Mouse (Mus musculus) right cerebral cortex, postnatal 36 days (tissue): Measurements from ENCODE around the gene Cfap43.

Experiments
- DNase-seq, 2 experiments: peaks; one replicate each; pipeline ENCODE4 v3.0.0; 2022; ENCODE audit warnings: low spot score in 2 of 2, mixed read lengths in 1 of 2

Gene Cfap43

GRCm38 (mm10) chr19:47713457-47713856 is 205.6 kb downstream of the Cfap43 start:
- DNase-seq, result no peak

DNA sequence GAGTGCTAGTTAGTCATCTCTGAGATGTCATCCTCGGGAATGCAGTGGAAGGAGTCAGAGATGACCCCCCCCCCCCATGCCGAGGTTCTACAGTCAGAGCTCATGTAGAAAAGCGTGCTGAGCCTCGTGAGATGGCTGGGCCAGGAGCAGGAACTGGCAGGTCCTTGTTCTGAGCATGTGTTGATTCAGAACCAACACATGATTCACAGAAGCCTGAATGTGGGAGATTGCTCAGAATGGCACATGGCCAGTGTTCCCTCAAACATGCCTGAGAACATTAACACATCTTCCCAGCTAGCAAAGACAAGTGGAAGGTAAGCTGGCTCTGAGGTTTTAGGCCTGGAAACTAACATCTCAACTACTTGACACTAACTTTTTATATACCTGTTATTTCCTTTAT is 208.7 kb downstream of the Cfap43 start:
- DNase-seq, result peak; percentile 30 to 34

- no peak for DNase-seq
Measured at GRCm38 (mm10) chr19:47705772-47706309, 213.2 kb downstream of the Cfap43 start.

DNA sequence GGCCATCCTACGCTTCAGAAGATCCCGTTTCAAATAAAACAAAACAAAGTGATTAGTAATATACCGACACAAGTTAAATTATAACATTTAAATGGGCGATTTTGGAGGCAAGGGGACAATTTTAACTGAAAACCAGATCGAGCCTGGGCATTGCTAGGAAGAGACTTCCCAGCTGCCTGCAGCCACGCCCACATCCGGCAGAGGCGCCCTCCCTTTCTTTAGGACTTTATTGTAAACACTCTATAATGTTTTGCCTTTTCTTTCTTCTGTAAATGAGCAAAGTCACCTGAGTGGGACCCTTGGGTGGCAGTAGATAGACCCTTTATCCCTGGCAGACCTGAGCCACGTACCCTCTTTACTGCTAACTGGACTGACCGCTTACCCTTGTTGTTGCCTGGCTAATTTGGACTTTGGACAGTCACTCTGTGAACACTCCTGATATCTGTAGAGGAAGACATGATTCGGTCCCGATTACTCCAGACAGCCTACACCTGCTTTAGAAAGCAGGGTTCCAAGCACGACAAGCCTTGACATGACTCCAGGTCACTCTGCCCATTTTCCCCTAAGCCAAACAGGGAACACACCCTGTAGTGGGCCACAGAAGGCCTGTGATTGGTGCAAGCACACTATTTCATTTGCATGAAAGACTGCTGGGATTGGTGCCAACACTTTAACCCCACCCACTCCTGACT is 213.9 kb downstream of the Cfap43 start:
- no peak for DNase-seq

GRCm38 (mm10) chr19:47700509-47700908 is 218.6 kb downstream of the Cfap43 start:
- DNase-seq, result no peak

DNA sequence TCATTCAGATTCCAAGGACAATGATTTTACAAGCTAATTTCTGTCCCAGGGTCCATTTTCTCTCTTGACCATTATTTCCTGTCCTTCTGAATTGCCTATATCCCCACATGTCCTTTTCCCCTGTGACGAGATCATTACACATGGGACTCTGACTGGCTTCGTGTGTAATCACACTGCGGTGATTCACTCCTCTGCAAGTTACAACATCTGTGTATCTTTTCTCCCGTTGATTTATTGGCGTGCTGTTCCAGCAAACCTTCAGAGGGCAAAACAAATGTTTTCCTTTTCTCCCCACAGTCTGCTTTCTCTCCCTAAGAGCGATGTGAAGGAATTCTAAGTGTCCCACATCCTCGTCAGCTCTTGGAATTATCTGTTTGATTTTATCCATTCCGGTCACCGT is 219.3 kb downstream of the Cfap43 start:
- DNase-seq, result no peak

DNA sequence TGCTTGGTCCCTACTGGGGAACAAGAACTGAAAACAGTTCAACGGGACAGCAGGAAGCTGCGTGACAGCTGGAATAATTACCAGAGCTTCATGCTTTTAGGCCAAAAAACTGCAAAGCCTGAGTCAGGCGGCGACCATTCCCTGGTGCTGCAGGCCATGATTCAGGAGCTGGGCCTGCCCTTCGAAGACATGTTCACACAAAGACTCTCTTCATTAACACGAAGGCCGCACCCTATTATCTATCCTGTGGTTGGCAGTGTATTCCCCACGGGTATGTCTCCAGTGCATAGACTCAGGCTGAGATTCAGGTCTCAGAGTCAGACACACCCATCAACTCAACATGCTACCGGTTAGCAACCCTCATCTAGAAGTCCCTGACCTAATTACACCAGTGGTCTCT is 220.8 kb downstream of the Cfap43 start:
- no peak for DNase-seq

GRCm38 (mm10) chr19:47697067-47697466 is 222.0 kb downstream of the Cfap43 start:
- DNase-seq, result no peak

GRCm38 (mm10) chr19:47696411-47696810 is 222.7 kb downstream of the Cfap43 start:
- DNase-seq, result no peak

DNA sequence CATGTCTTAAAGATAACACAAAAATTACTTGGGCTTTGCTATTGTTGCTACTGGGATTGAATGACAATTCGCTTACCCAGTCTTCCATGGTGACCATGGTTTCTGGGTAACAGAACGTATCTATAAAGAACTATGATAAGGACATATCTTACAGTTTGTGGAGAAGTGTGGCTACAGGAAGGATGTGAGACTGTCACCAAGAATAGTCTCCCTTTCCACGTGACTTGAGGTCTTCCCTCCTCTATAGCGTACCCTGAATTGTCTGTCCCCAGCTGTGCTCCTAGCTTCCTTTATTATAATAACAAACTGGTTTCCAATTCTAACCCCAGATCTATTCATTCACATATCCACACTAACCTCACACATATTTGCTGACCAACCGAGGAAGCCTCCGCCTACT is 223.4 kb downstream of the Cfap43 start:
- DNase-seq, result no peak

- DNase-seq, result no peak
Measured at GRCm38 (mm10) chr19:47691994-47692393, 227.1 kb downstream of the Cfap43 start, which contains the start of gene Col17a1. Gene Col17a1, minus strand, starts transcription at chr19:47692094.

GRCm38 (mm10) chr19:47689592-47689991 is 229.5 kb downstream of the Cfap43 start:
- no peak for DNase-seq
